ENCODE assay signal across 23 mouse cellular contexts in genomic region chr12:98591016-98591415, GRCm38 (mm10). TPM values are rescaled to one million over a fixed set of nuclear protein-coding genes. Genes with fewer than 3 reads are reported as not detected.
"Had no signal": no experiment of that assay in that cellular context is flagged by ENCODE, and none has a peak within 500 bp of the region (broad histone marks: within the 10 kb centered on the region; RNA-seq: fewer than 3 reads in every experiment).

No protein-coding gene starts in this region.

- H3K4me3 ChIP-seq: lung, embryonic 15.5 days; megakaryocyte, embryonic 14.5 days; midbrain, embryonic 13.5 days; midbrain, embryonic 15.5 days; myocyte; neural tube, embryonic 13.5 days; neural tube, embryonic 15.5 days had no signal

- H3K36me3 ChIP-seq: lung, embryonic 15.5 days; midbrain, embryonic 13.5 days; midbrain, embryonic 15.5 days; neural tube, embryonic 13.5 days; neural tube, embryonic 15.5 days had no signal

- H3K27me3 ChIP-seq: lung, embryonic 15.5 days; megakaryocyte, embryonic 14.5 days; midbrain, embryonic 13.5 days; midbrain, embryonic 15.5 days; neural tube, embryonic 13.5 days; neural tube, embryonic 15.5 days had no signal

- H3K4me2 ChIP-seq: lung, embryonic 15.5 days; midbrain, embryonic 11.5 days; midbrain, embryonic 13.5 days; midbrain, embryonic 15.5 days; neural tube, embryonic 13.5 days; neural tube, embryonic 15.5 days had no signal

- H3K27ac ChIP-seq: lung, embryonic 15.5 days; macrophage; midbrain, embryonic 13.5 days; midbrain, embryonic 15.5 days; neural tube, embryonic 13.5 days; neural tube, embryonic 15.5 days had no signal

- DNase-seq: liver, postnatal 0 days; lung, adult 2 months; lung, postnatal 14 days; lung, postnatal 36 days; retina, postnatal 1 day; right cerebral cortex, adult 18-20 months; right cerebral cortex, postnatal 25 days; right cerebral cortex, postnatal 4 days; spleen, adult 18-20 months; thymus, adult 18-20 months; thymus, postnatal 14 days; thymus, postnatal 36 days had no signal

- ATAC-seq: liver, postnatal 0 days; lung, postnatal 0 days; midbrain, embryonic 13.5 days; midbrain, embryonic 15.5 days had no signal

- H3K9me3 ChIP-seq: lung, embryonic 15.5 days; midbrain, embryonic 15.5 days had no signal

- H3K9ac ChIP-seq: liver, postnatal 0 days; lung, embryonic 15.5 days; midbrain, embryonic 13.5 days; midbrain, embryonic 15.5 days; neural tube, embryonic 13.5 days; neural tube, embryonic 15.5 days had no signal

- H3K4me1 ChIP-seq: lung, embryonic 15.5 days; midbrain, embryonic 15.5 days; neural tube, embryonic 13.5 days; neural tube, embryonic 15.5 days had no signal

RNA-seq across cellular contexts. Expression of gene Kcnk10, which starts 12.9 kb away (rescaled TPM):
- total RNA-seq: megakaryocyte progenitor cell, adult 5-6 weeks had no signal
- polyA plus RNA-seq: macrophage, myocyte had no signal
